Mouse (Mus musculus): ENCODE results near the gene Tada2b.

- TF ChIP-seq CTCF (IDR thresholded peaks at IDR 0.05; ENCODE audit: extremely low read depth, insufficient read length, insufficient replicate concordance, low read depth, low read length) (no peak), POLR2A (IDR thresholded peaks at IDR 0.05; ENCODE audit: low read depth, low read length) (no peak)
These were observed 26.9 kb upstream of the Tada2b start for GRCm38 (mm10) chr5:36510956-36511355.

Data from small intestine, adult 2 months (tissue).